Mouse (Mus musculus) spleen, adult 2 months (tissue): ENCODE measurements around the gene Ctbp1.
A peak's percentile ranks its signal among the peaks of the same experiment; 100 is the strongest.

Experiments used
- CTCF ChIP-seq: fragments of 200-500 bp; IDR thresholded peaks from 2 replicates; pipeline ENCODE4 v1.5.1; 2011; ENCODE audit warnings: mild to moderate bottlenecking, inconsistent platforms; ENCODE audit not compliant: insufficient read depth, insufficient read length, insufficient replicate concordance; ENCODE audit errors: extremely low read depth
- POLR2A ChIP-seq: fragments of 200-500 bp; IDR thresholded peaks from 2 replicates; pipeline ENCODE4 v1.6.1; 2011; ENCODE audit warnings: low read depth, low read length, inconsistent platforms

GRCm38 (mm10) chr5:33270568-33270967 is 4.2 kb downstream of the Ctbp1 start:
- TF ChIP-seq CTCF (peak; percentile 95), POLR2A (no peak)
